Mouse (Mus musculus) gonadal fat pad, adult 2 months (tissue): ENCODE measurements around the gene Mup14. TPM values are rescaled to one million over a fixed set of nuclear protein-coding genes. Genes with fewer than 3 reads are reported as not detected.
"Not testable (repeated sequence)": the region's sequence is repeated elsewhere in the genome, so short reads cannot be mapped to it uniquely, and the experiment has no call there.

ENCODE experiments used
- DNase-seq: peaks from one replicate; pipeline ENCODE4 v3.0.0-alpha.2; 2012; ENCODE audit warnings: low read depth
- polyA plus RNA-seq: library from polyadenylated mRNA; depleted of rRNA; stranded (reverse); fragments of >200 nt; gene quantifications from 2 replicates; pipeline ENCODE4 v1.2.3, GENCODE M21; 2012; rRNA removed

Gene Mup14
- 0.19 TPM in 1 of 2 replicates, not detected in the other for polyA plus RNA-seq

- DNase-seq: not testable (repeated sequence)
These were observed at the start of gene Mup14 for GRCm38 (mm10) chr4:61303900-61304299. Gene Mup14 (minus strand): TSS chr4:61304000.

- not testable (repeated sequence) for DNase-seq
These were observed 34.3 kb upstream of the Mup14 start for GRCm38 (mm10) chr4:61338108-61338507.

Other genes with a start within 250 kb of the Mup14 start
- gene Mup13, start 75.7 kb downstream of the Mup14 start, polyA plus RNA-seq: not detected in 2 replicates
- not detected in 2 replicates for gene Mup15, start 135.7 kb upstream of the Mup14 start, polyA plus RNA-seq
- not detected in 2 replicates for gene Mup16, start 215.5 kb upstream of the Mup14 start, polyA plus RNA-seq